Mouse (Mus musculus) MEL (cell line): Measurements from ENCODE around the gene Jmjd8. TPM values are rescaled to one million over a fixed set of nuclear protein-coding genes. Genes with fewer than 3 reads are reported as not detected.

Experiments
- DNase-seq: peaks from one replicate; pipeline ENCODE4 v3.0.0; 2011; ENCODE audit warnings: low read depth, low spot score
- H3K27ac ChIP-seq: 2 replicates; pipeline ENCODE4 v1.5.1; 2012; ENCODE audit warnings: low read depth, mild to moderate bottlenecking, control low read depth, low read length, moderate library complexity; ENCODE audit not compliant: control insufficient read depth
- H3K27me3 ChIP-seq, 2 experiments: fragments of 150-350 bp in 1 of 2; sonication (generic) in 1 of 2; 2 replicates each; pipeline ENCODE4 v1.6.1; 2012; ENCODE audit warnings: low read length in 2 of 2, mild to moderate bottlenecking in 2 of 2, improper control_type of control experiment in 1 of 2, moderate library complexity in 1 of 2; ENCODE audit not compliant: insufficient read depth in 2 of 2, control insufficient read depth in 1 of 2
- H3K36me3 ChIP-seq, 2 experiments: 2 replicates each; pipeline ENCODE4 v1.6.1; 2012 to 2014; ENCODE audit warnings: low read length in 2 of 2, improper control_type of control experiment in 1 of 2, inconsistent platforms in 1 of 2, mild to moderate bottlenecking in 1 of 2; ENCODE audit not compliant: insufficient read depth in 2 of 2, control insufficient read depth in 1 of 2
- H3K4me1 ChIP-seq, 2 experiments: fragments of 150-350 bp in 1 of 2; sonication (generic) in 1 of 2; 2 replicates each; pipeline ENCODE4 v1.6.1; 2012; ENCODE audit warnings: low read length in 2 of 2, improper control_type of control experiment in 1 of 2, mild to moderate bottlenecking in 1 of 2; ENCODE audit not compliant: insufficient read depth in 2 of 2, control insufficient read depth in 1 of 2
- H3K4me3 ChIP-seq, 2 experiments: fragments of 150-350 bp in 1 of 2; sonication (generic) in 1 of 2; 2 replicates each; pipeline ENCODE4 v1.5.1; 2012; ENCODE audit warnings: low read depth in 2 of 2, low read length in 2 of 2, mild to moderate bottlenecking in 2 of 2, moderate library complexity in 2 of 2, control low read depth in 1 of 2, improper control_type of control experiment in 1 of 2; ENCODE audit not compliant: control insufficient read depth in 1 of 2, insufficient read depth in 1 of 2
- H3K79me2 ChIP-seq: 2 replicates; pipeline ENCODE4 v1.6.1; 2012; ENCODE audit warnings: mild to moderate bottlenecking, low read length, moderate library complexity; ENCODE audit not compliant: control insufficient read depth, poor library complexity, insufficient read depth
- H3K9ac ChIP-seq: 2 replicates; pipeline ENCODE4 v1.6.1; 2012; ENCODE audit warnings: low read depth, mild to moderate bottlenecking, control low read depth, low read length, moderate library complexity; ENCODE audit not compliant: control insufficient read depth, poor library complexity, severe bottlenecking
- H3K9me3 ChIP-seq: fragments of 150-350 bp; sonication (generic); replicated peaks from 2 replicates; pipeline ENCODE4 v1.6.1; 2012; ENCODE audit warnings: mild to moderate bottlenecking, low read length, improper control_type of control experiment, moderate library complexity; ENCODE audit not compliant: insufficient read depth
- BHLHE40 ChIP-seq: IDR thresholded peaks from 2 replicates; pipeline ENCODE4 v1.6.1; 2012; ENCODE audit warnings: low read depth, mild to moderate bottlenecking, inconsistent platforms, low read length, improper control_type of control experiment, borderline replicate concordance
- CHD1 ChIP-seq: IDR thresholded peaks from 2 replicates; pipeline ENCODE4 v1.6.1; 2012; ENCODE audit warnings: low read depth, mild to moderate bottlenecking, inconsistent platforms, low read length, improper control_type of control experiment
- CHD2 ChIP-seq: IDR thresholded peaks from 2 replicates; pipeline ENCODE4 v1.6.1; 2011; ENCODE audit warnings: low read length, improper control_type of control experiment
- ELF1 ChIP-seq: IDR thresholded peaks from 2 replicates; pipeline ENCODE4 v1.6.1; 2014; ENCODE audit warnings: low read depth, mild to moderate bottlenecking, inconsistent platforms, low read length, improper control_type of control experiment, moderate library complexity
- EP300 ChIP-seq, 2 experiments: IDR thresholded peaks; 2 replicates each; pipeline ENCODE4 v1.6.1; 2011; ENCODE audit warnings: improper control_type of control experiment in 2 of 2, low read length in 2 of 2, low read depth in 1 of 2, mild to moderate bottlenecking in 1 of 2
- ETS1 ChIP-seq: IDR thresholded peaks from 2 replicates; pipeline ENCODE4 v1.6.1; 2012; ENCODE audit warnings: low read depth, mild to moderate bottlenecking, inconsistent platforms, low read length, improper control_type of control experiment, moderate library complexity
- GABPA ChIP-seq: IDR thresholded peaks from 2 replicates; pipeline ENCODE4 v1.6.1; 2012; ENCODE audit warnings: low read depth, mild to moderate bottlenecking, inconsistent platforms, low read length, improper control_type of control experiment, moderate library complexity
- GATA1 ChIP-seq: IDR thresholded peaks from 2 replicates; pipeline ENCODE4 v1.6.1; 2011; ENCODE audit warnings: low read depth, low read length, improper control_type of control experiment
- JUND ChIP-seq: IDR thresholded peaks from 2 replicates; pipeline ENCODE4 v1.6.1; 2011; ENCODE audit warnings: low read depth, mild to moderate bottlenecking, improper control_type of control experiment, low read length
- KAT2A ChIP-seq: conservative IDR thresholded peaks from 2 replicates; pipeline ENCODE4 v1.6.1; 2012; ENCODE audit warnings: low read depth, low read length, improper control_type of control experiment, inconsistent platforms
- MAFK ChIP-seq: IDR thresholded peaks from 2 replicates; pipeline ENCODE4 v1.6.1; 2011; ENCODE audit warnings: low read depth, mild to moderate bottlenecking, low read length, improper control_type of control experiment, borderline replicate concordance
- MAX ChIP-seq: IDR thresholded peaks from 2 replicates; pipeline ENCODE4 v1.6.1; 2011; ENCODE audit warnings: low read length, improper control_type of control experiment
- MEF2A ChIP-seq: IDR thresholded peaks from 2 replicates; pipeline ENCODE4 v1.6.1; 2014; ENCODE audit warnings: low read depth, mild to moderate bottlenecking, inconsistent platforms, low read length, improper control_type of control experiment; ENCODE audit not compliant: poor library complexity, insufficient replicate concordance, severe bottlenecking; ENCODE audit errors: extremely low read depth
- MYC ChIP-seq: IDR thresholded peaks from 2 replicates; pipeline ENCODE4 v1.6.1; 2011; ENCODE audit warnings: low read depth, mild to moderate bottlenecking, low read length, improper control_type of control experiment, moderate library complexity
- NELFE ChIP-seq: IDR thresholded peaks from 2 replicates; pipeline ENCODE4 v1.6.1; 2011; ENCODE audit warnings: low read depth, low read length, improper control_type of control experiment
- NRF1 ChIP-seq: IDR thresholded peaks from 2 replicates; pipeline ENCODE4 v1.6.1; 2014; ENCODE audit warnings: low read depth, mild to moderate bottlenecking, inconsistent platforms, low read length, improper control_type of control experiment, moderate library complexity; ENCODE audit not compliant: poor library complexity, insufficient read depth, severe bottlenecking
- POLR2A ChIP-seq, 2 experiments: IDR thresholded peaks; 2 replicates each; pipeline ENCODE4 v1.6.1; 2011 to 2012; ENCODE audit warnings: low read length in 2 of 2, mild to moderate bottlenecking in 2 of 2, control low read depth in 1 of 2, improper control_type of control experiment in 1 of 2, low read depth in 1 of 2, moderate library complexity in 1 of 2; ENCODE audit not compliant: control insufficient read depth in 1 of 2, insufficient read depth in 1 of 2, poor library complexity in 1 of 2
- POLR2AphosphoS5 ChIP-seq: IDR thresholded peaks from 2 replicates; pipeline ENCODE4 v1.6.1; 2012; ENCODE audit warnings: low read depth, borderline replicate concordance, mild to moderate bottlenecking, inconsistent platforms, low read length, moderate library complexity, mixed read lengths
- RCOR1 ChIP-seq: IDR thresholded peaks from 2 replicates; pipeline ENCODE4 v1.6.1; 2012; ENCODE audit warnings: low read depth, mild to moderate bottlenecking, inconsistent platforms, low read length, improper control_type of control experiment
- SIN3A ChIP-seq: IDR thresholded peaks from 2 replicates; pipeline ENCODE4 v1.6.1; 2012; ENCODE audit warnings: low read length, improper control_type of control experiment, inconsistent platforms
- TCF12 ChIP-seq: IDR thresholded peaks from 2 replicates; pipeline ENCODE4 v1.6.1; 2014; ENCODE audit warnings: low read depth, mild to moderate bottlenecking, inconsistent platforms, low read length, improper control_type of control experiment, moderate library complexity
- UBTF ChIP-seq: IDR thresholded peaks from 2 replicates; pipeline ENCODE4 v1.6.1; 2012; ENCODE audit warnings: low read depth, mild to moderate bottlenecking, inconsistent platforms, low read length, improper control_type of control experiment, moderate library complexity, borderline replicate concordance; ENCODE audit not compliant: insufficient read depth
- ZKSCAN1 ChIP-seq: IDR thresholded peaks from 2 replicates; pipeline ENCODE4 v1.6.1; 2012; ENCODE audit warnings: low read depth, mild to moderate bottlenecking, inconsistent platforms, low read length, improper control_type of control experiment, moderate library complexity
- ZMIZ1 ChIP-seq: IDR thresholded peaks from 2 replicates; pipeline ENCODE4 v1.6.1; 2012; ENCODE audit warnings: low read depth, mild to moderate bottlenecking, inconsistent platforms, low read length, improper control_type of control experiment, moderate library complexity
- polyA plus RNA-seq, 2 experiments: library from polyadenylated mRNA; stranded (reverse) in 1 of 2; unstranded in 1 of 2; fragments of >175 nt in 1 of 2; fragments of >200 nt in 1 of 2; gene quantifications; 2 replicates each; pipeline versions ENCODE4 v1.2.1 to v1.2.4; 2012; ENCODE audit warnings: low replicate concordance in 2 of 2, low read depth in 1 of 2; ENCODE audit not compliant: insufficient read length in 2 of 2, insufficient read depth in 1 of 2, missing spikeins in 1 of 2
- total RNA-seq: library from RNA; depleted of rRNA; stranded (reverse); fragments of 300-350 nt; gene quantifications from 2 replicates; pipeline ENCODE4 v1.2.3, GENCODE M21; 2012

The Jmjd8 gene
- total and polyA plus RNA-seq, 3 experiments = 12.9 to 23.9 TPM; not detected in 1

DNA sequence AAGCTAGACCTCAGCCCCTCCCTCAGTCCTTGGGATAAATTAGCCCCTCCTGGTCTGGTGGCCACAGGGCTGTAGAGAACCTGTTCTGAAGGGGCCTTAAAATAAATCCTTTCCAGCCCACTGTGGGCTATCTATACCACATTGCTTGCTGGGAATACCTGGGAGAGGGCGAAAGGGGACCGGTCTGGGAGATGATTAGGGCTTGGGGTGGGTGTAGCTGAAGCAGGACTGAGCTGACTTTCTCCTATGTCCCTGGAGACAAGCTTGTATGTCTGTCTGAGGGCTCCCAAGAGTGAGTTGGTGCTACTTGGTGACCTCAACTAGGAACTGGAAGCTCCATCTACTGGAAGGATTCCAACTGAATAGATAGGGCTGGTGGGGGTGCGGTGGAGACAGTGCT is 48.4 kb downstream of the Jmjd8 start:
- Histone ChIP-seq H3K79me2 (peaks cover 6% of the 10 kb centered on the region; the same call in 1 of the 2 replicates), H3K27me3 (no peaks in the 10 kb centered on the region), H3K27ac (no peak overlapping the region), H3K9me3 (no peaks in the 10 kb centered on the region), H3K4me3 (no peak overlapping the region), H3K36me3 (peaks cover 0 to 7% of the 10 kb centered on the region in 2 experiments; a peak in 2 of 4 replicates), H3K4me1 (peaks cover 2 to 19% of the 10 kb centered on the region in 2 experiments; a peak in 3 of 4 replicates), H3K9ac (no peak overlapping the region)
- DNase-seq = peak; percentile 52
- TF ChIP-seq TCF12 = no peak
- TF ChIP-seq NELFE = no peak
- TF ChIP-seq ELF1 = no peak
- TF ChIP-seq JUND = no peak
- no peak for TF ChIP-seq MEF2A
- TF ChIP-seq MAFK = no peak
- no peak for TF ChIP-seq MAX
- TF ChIP-seq EP300 (IDR thresholded peaks at IDR 0.05; ENCODE audit: low read depth in 1 of 2, low read length in 2 of 2) = no peak
- TF ChIP-seq RCOR1 = no peak
- TF ChIP-seq ZMIZ1 = no peak
- TF ChIP-seq CHD2 = no peak
- TF ChIP-seq MYC = no peak
- no peak for TF ChIP-seq BHLHE40
- TF ChIP-seq NRF1 = no peak
- no peak for TF ChIP-seq UBTF
- no peak for TF ChIP-seq GATA1

DNA sequence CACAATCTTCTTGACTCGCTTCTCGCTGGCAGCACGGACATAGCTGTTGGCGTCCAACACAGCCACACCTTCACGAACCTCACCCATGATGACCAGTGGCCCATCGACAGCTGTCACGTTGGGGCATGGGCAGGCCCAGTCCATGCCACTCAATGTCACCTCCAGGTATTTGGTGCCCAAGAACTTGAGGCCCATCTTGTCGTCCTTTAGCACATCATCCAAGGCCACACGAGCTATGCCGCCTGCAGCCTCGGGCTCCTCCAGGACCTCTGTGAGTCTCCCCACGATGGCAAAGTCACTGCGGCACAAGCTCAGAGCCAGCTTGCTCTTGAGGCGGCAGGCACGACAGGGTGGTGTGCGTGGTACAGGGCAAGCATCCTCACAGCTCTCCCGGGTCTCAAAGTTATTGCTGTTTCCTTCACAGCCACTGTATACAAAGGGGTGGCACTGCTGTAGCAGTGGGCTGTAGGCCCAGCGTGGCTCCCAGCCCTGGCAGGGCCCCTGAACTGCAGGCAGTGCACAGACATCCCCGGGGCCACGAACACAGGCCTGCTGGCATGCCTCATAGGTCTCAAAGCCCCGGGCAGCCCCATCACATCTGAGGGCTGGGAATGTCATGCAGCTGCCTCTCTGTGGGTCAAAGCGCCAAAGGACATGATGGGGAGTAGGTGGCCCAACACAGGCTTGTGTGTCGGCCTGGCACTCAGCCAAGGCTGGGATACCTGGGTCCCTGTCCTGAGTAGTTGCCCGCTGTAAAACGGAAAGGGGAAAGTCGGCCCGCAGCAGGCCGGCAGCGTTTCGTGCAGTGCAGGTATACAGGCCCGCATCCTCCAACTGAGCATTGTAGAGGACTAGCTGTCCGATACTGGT is 49.3 kb downstream of the Jmjd8 start:
- Histone ChIP-seq H3K79me2 (peaks cover 6% of the 10 kb centered on the region; the same call in 1 of the 2 replicates), H3K9me3 (no peaks in the 10 kb centered on the region)
- TF ChIP-seq TCF12 = no peak
- no peak for TF ChIP-seq KAT2A
- TF ChIP-seq EP300 (IDR thresholded peaks at IDR 0.05; ENCODE audit: low read depth in 1 of 2, low read length in 2 of 2) = no peak
- no peak for TF ChIP-seq ETS1
- TF ChIP-seq SIN3A = no peak
- TF ChIP-seq NELFE = no peak
- TF ChIP-seq CHD1 = no peak
- TF ChIP-seq ZKSCAN1 = no peak
- TF ChIP-seq GABPA = no peak
- TF ChIP-seq POLR2A (IDR thresholded peaks at IDR 0.05; ENCODE audit: control insufficient read depth in 1 of 2, insufficient read depth in 1 of 2, low read depth in 1 of 2, low read length in 2 of 2, poor library complexity in 1 of 2) = no peak
- TF ChIP-seq NRF1 = no peak
- no peak for TF ChIP-seq POLR2AphosphoS5
- TF ChIP-seq, all 39 proteins: peak for 0
- H3K27me3 ChIP-seq = no peaks in the 10 kb centered on the region
- no peak overlapping the region for H3K27ac ChIP-seq
- H3K9ac ChIP-seq = no peak overlapping the region
- peaks cover 2 to 19% of the 10 kb centered on the region in 2 experiments; a peak in 3 of 4 replicates for H3K4me1 ChIP-seq
- no peak overlapping the region for H3K4me3 ChIP-seq
- H3K36me3 ChIP-seq = peaks cover 0 to 7% of the 10 kb centered on the region in 2 experiments; a peak in 2 of 4 replicates
- no peak for DNase-seq
